Mouse (Mus musculus): ENCODE measurements around the gene Rpn1. TPM values are rescaled to one million over a fixed set of nuclear protein-coding genes. Genes with fewer than 3 reads are reported as not detected.

Gene Rpn1
- total and polyA plus RNA-seq, 2 experiments from 2014 or later, result 192 to 248 TPM

DNA sequence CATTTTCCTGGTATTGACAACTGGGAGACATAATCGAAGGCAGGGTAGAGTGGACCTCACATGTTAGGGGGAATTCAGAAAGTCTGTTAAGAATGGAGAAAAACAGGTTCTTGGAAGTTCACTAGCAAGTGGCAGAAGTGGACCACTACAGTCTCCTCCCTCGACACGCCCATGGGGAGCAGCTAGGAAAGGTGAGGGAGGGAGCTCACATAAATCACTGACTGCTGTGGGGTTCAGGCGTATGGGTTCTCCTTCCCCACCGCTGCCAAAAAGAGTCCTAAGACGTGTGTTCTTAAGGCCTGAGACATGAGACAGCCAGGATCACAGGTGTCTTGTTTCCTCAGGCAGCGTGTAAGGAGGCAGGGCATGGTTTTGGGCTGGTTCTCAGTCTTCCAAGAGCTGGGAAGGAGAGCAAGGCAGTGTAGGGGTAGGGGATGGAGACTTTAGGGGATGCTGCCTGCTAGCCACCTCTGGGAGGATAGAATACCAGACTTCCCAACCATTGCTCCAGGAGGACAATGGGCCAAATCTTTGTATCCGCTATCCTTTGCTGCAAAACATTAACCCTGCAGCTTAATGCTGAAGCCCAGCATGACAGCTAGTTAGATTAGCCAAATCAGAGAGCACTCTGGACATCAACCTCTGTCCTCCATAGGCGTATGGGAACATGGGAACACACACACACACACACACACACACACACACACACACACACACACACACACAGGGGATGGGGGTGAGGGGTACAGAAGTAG is 30.0 kb upstream of the Rpn1 start:
- Histone ChIP-seq H3K4me3 (ENCODE audit: low read depth, low read length) (no peak overlapping the region), H3K9me3 (ENCODE audit: low read length) (no peaks in the 10 kb centered on the region), H3K27ac (ENCODE audit: low read depth, low read length) (no peak overlapping the region), H3K27me3 (ENCODE audit: insufficient read depth, low read length) (no peaks in the 10 kb centered on the region; the same call in 1 of the 2 replicates), H3K4me2 (ENCODE audit: low read depth) (no peak overlapping the region), H3K4me1 (ENCODE audit: insufficient read depth) (no peaks in the 10 kb centered on the region), H3K9ac (no peak overlapping the region), H3K36me3 (ENCODE audit: insufficient read depth) (no peaks in the 10 kb centered on the region)
- WGBS, result 68% methylated on average over 9 of the region's 9 CpGs
- ATAC-seq (no peak), DNase-seq (no peak)
- TF ChIP-seq CTCF (IDR thresholded peaks at IDR 0.05; ENCODE audit: low read depth), result no peak

DNA sequence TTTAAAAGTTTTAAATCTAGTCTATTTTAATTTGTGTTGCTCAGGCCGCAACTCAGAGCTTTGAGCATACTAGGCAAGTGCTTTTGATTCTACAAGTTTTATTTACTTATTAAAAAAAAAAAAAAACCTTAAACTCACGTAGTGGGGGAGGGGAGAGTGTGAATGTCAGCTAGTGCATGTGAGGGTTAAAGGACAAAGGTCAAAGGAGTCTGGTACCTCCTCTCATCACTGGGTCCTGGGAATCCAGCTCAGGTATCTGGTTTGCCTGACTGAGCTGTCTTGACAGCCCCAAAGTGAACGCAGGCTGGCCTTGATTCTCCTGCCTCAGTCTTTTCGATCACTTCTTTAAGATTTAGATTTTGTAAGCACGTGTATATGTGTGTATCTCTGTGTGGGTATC is 28.6 kb upstream of the Rpn1 start:
- 81% methylated on average over 5 of the region's 5 CpGs for WGBS
- no peaks in the 10 kb centered on the region for H3K36me3 ChIP-seq (ENCODE audit: insufficient read depth)
- no peak overlapping the region for H3K4me3 ChIP-seq (ENCODE audit: low read depth, low read length)
- H3K9ac ChIP-seq, result no peak overlapping the region
- TF ChIP-seq CTCF (IDR thresholded peaks at IDR 0.05; ENCODE audit: low read depth), result no peak
- ATAC-seq (no peak), DNase-seq (no peak)
- no peaks in the 10 kb centered on the region; the same call in 1 of the 2 replicates for H3K27me3 ChIP-seq (ENCODE audit: insufficient read depth, low read length)
- no peak overlapping the region for H3K27ac ChIP-seq (ENCODE audit: low read depth, low read length)
- no peaks in the 10 kb centered on the region for H3K9me3 ChIP-seq (ENCODE audit: low read length)
- H3K4me2 ChIP-seq (ENCODE audit: low read depth), result no peak overlapping the region
- H3K4me1 ChIP-seq (ENCODE audit: insufficient read depth), result no peaks in the 10 kb centered on the region

DNA sequence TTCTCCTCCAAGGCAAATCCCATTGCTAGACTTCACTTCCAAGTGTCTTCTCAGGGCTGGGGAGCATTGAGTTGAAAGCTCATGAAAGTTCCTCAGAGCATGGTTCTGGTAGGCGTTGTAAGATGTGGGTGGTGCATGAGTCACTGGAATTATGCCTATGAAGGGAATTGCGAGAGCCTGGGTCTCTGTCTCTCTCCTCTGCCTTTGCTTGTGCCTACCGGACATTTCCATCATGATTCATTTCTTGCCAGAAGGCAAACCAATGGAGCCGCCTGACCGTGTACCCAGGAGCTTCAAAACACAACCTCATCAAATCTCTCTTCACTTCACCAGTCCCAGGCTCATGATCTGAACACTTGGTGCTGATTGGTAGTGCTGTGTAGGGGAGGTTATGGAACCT is 27.4 kb upstream of the Rpn1 start:
- Histone ChIP-seq H3K4me3 (ENCODE audit: low read depth, low read length) (no peak overlapping the region), H3K9ac (no peak overlapping the region), H3K4me1 (ENCODE audit: insufficient read depth) (no peaks in the 10 kb centered on the region), H3K9me3 (ENCODE audit: low read length) (no peaks in the 10 kb centered on the region), H3K27ac (ENCODE audit: low read depth, low read length) (no peak overlapping the region), H3K36me3 (ENCODE audit: insufficient read depth) (no peaks in the 10 kb centered on the region), H3K4me2 (ENCODE audit: low read depth) (no peak overlapping the region), H3K27me3 (ENCODE audit: insufficient read depth, low read length) (no peaks in the 10 kb centered on the region)
- ATAC-seq (no peak), DNase-seq (no peak)
- 86% methylated on average over 5 of the region's 5 CpGs for WGBS
- no peak for TF ChIP-seq CTCF (IDR thresholded peaks at IDR 0.05; ENCODE audit: low read depth)

DNA sequence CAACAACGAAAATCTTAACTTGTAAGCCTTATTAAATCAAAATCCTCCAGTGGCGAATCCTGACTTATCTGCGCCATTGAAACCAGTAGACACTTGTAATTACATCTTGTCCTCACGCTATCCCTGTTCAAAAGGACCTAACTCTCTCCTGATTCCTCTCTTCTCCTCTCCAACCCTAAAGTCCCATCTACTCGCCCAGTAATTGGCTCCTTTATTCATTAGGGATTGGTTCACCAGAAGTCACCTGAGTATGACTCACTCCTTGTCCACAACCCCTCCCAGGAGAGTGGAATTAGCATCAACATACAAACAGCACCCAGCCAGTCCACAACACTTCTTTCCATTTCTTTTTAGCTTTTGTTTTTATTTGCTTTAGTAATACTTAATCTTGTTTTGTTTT is 24.4 kb upstream of the Rpn1 start:
- Histone ChIP-seq H3K4me1 (ENCODE audit: insufficient read depth) (no peaks in the 10 kb centered on the region), H3K36me3 (ENCODE audit: insufficient read depth) (no peaks in the 10 kb centered on the region), H3K9me3 (ENCODE audit: low read length) (no peaks in the 10 kb centered on the region), H3K9ac (no peak overlapping the region), H3K27me3 (ENCODE audit: insufficient read depth, low read length) (peaks cover 3% of the 10 kb centered on the region; the same call in 1 of the 2 replicates), H3K4me3 (ENCODE audit: low read depth, low read length) (no peak overlapping the region), H3K4me2 (ENCODE audit: low read depth) (no peak overlapping the region), H3K27ac (ENCODE audit: low read depth, low read length) (no peak overlapping the region)
- TF ChIP-seq CTCF (IDR thresholded peaks at IDR 0.05; ENCODE audit: low read depth), result no peak
- ATAC-seq (no peak), DNase-seq (no peak)
- WGBS, result 82% methylated on average over 5 of the region's 5 CpGs

DNA sequence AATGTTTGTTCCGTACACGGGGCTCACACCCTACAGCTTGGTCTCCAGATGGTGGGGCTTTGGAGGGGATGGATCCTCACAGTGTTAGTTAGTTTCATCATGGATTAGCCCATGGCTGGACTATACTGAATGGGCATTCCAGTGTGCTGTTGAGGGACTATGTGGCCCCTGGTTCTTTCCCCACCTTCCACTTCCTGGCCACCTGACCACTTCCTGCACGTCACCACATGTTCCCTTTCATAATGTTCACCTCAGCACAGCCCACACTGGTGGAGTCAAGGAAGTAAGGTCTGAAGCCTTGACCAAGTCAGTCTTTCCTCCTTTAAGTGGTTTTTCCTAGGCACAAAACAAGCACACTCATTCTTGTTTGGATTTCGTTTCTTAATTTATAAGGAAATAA is 23.7 kb upstream of the Rpn1 start:
- TF ChIP-seq CTCF (IDR thresholded peaks at IDR 0.05; ENCODE audit: low read depth), result no peak

DNA sequence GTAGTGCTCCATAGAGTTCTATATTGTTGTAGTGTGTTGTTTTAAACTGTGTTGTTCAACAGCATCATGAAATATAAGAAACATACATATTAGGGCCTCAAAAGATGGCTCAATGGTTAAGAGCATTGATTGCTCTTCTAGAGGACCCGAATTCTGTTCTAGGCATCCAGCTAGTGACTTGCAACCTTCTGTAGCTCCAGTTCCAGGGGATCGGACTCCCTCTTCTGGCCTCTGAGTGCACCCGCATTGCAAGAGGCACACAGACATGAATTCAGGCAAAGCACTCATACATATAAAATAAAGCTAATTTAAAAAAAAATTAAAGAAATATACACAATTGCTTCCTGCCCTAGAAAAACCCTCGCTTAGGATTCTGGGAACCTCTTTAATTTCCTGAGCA is 22.9 kb upstream of the Rpn1 start:
- Histone ChIP-seq H3K4me1 (ENCODE audit: insufficient read depth) (no peaks in the 10 kb centered on the region), H3K9me3 (ENCODE audit: low read length) (no peaks in the 10 kb centered on the region)
- no peak for ATAC-seq

More for the DNA sequence above, 23.7 kb upstream of the Rpn1 start:
- Histone ChIP-seq H3K27me3 (ENCODE audit: insufficient read depth, low read length) (peaks cover 3% of the 10 kb centered on the region; the same call in 1 of the 2 replicates), H3K4me2 (ENCODE audit: low read depth) (no peak overlapping the region), H3K9ac (no peak overlapping the region), H3K4me1 (ENCODE audit: insufficient read depth) (no peaks in the 10 kb centered on the region), H3K4me3 (ENCODE audit: low read depth, low read length) (no peak overlapping the region), H3K27ac (ENCODE audit: low read depth, low read length) (no peak overlapping the region), H3K9me3 (ENCODE audit: low read length) (no peaks in the 10 kb centered on the region), H3K36me3 (ENCODE audit: insufficient read depth) (no peaks in the 10 kb centered on the region)
- ATAC-seq (no peak), DNase-seq (no peak)
- WGBS, result 81% methylated on average over 4 of the region's 4 CpGs

DNA sequence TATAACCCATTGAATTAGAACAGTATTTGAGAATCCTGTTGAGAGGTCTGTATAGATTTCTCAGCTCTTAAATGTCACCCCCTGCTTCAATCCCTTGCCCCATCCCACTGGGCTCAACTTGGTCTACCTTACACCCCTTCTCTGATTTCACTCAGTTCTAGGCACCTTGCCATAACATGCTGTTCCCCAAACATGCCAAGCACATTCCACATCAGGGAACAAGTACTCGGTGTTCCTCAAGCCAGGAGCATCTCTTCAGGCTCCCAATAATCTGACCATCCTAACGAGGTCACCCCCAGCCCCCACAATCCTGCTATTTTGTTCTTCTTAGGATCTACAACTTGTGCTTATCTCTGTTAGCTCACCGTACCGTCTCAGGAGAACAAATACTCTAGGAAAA is 21.9 kb upstream of the Rpn1 start:
- Histone ChIP-seq H3K4me2 (ENCODE audit: low read depth) (no peak overlapping the region), H3K27ac (ENCODE audit: low read depth, low read length) (no peak overlapping the region), H3K4me1 (ENCODE audit: insufficient read depth) (no peaks in the 10 kb centered on the region), H3K27me3 (ENCODE audit: insufficient read depth, low read length) (peaks cover 3% of the 10 kb centered on the region; the same call in 1 of the 2 replicates), H3K9me3 (ENCODE audit: low read length) (no peaks in the 10 kb centered on the region), H3K4me3 (ENCODE audit: low read depth, low read length) (no peak overlapping the region), H3K36me3 (ENCODE audit: insufficient read depth) (no peaks in the 10 kb centered on the region), H3K9ac (no peak overlapping the region)
- 81% methylated on average over 4 of the region's 4 CpGs for WGBS
- no peak for TF ChIP-seq CTCF (IDR thresholded peaks at IDR 0.05; ENCODE audit: low read depth)
- DNase-seq, result no peak
- ATAC-seq, result no peak

More for the DNA sequence above, 22.9 kb upstream of the Rpn1 start:
- WGBS, result 86% methylated on average over 4 of the region's 4 CpGs
- Histone ChIP-seq H3K27ac (ENCODE audit: low read depth, low read length) (no peak overlapping the region), H3K4me3 (ENCODE audit: low read depth, low read length) (no peak overlapping the region), H3K27me3 (ENCODE audit: insufficient read depth, low read length) (peaks cover 3% of the 10 kb centered on the region; the same call in 1 of the 2 replicates), H3K9ac (no peak overlapping the region), H3K4me2 (ENCODE audit: low read depth) (no peak overlapping the region), H3K36me3 (ENCODE audit: insufficient read depth) (no peaks in the 10 kb centered on the region)
- DNase-seq, result no peak
- TF ChIP-seq CTCF (IDR thresholded peaks at IDR 0.05; ENCODE audit: low read depth), result no peak

All from forebrain, postnatal 0 days (tissue).